Mouse (Mus musculus) MEL (cell line): ENCODE measurements around the gene Endov. TPM values are rescaled to one million over a fixed set of nuclear protein-coding genes. Genes with fewer than 3 reads are reported as not detected.

Experiments
- DNase-seq: peaks from one replicate; pipeline ENCODE4 v3.0.0; 2011; ENCODE audit warnings: low read depth, low spot score
- H3K27ac ChIP-seq: 2 replicates; pipeline ENCODE4 v1.5.1; 2012; ENCODE audit warnings: low read depth, mild to moderate bottlenecking, control low read depth, low read length, moderate library complexity; ENCODE audit not compliant: control insufficient read depth
- H3K27me3 ChIP-seq, 2 experiments: fragments of 150-350 bp in 1 of 2; sonication (generic) in 1 of 2; 2 replicates each; pipeline ENCODE4 v1.6.1; 2012; ENCODE audit warnings: low read length in 2 of 2, mild to moderate bottlenecking in 2 of 2, improper control_type of control experiment in 1 of 2, moderate library complexity in 1 of 2; ENCODE audit not compliant: insufficient read depth in 2 of 2, control insufficient read depth in 1 of 2
- H3K36me3 ChIP-seq, 2 experiments: 2 replicates each; pipeline ENCODE4 v1.6.1; 2012 to 2014; ENCODE audit warnings: low read length in 2 of 2, improper control_type of control experiment in 1 of 2, inconsistent platforms in 1 of 2, mild to moderate bottlenecking in 1 of 2; ENCODE audit not compliant: insufficient read depth in 2 of 2, control insufficient read depth in 1 of 2
- H3K4me1 ChIP-seq, 2 experiments: fragments of 150-350 bp in 1 of 2; sonication (generic) in 1 of 2; 2 replicates each; pipeline ENCODE4 v1.6.1; 2012; ENCODE audit warnings: low read length in 2 of 2, improper control_type of control experiment in 1 of 2, mild to moderate bottlenecking in 1 of 2; ENCODE audit not compliant: insufficient read depth in 2 of 2, control insufficient read depth in 1 of 2
- H3K4me3 ChIP-seq, 2 experiments: fragments of 150-350 bp in 1 of 2; sonication (generic) in 1 of 2; 2 replicates each; pipeline ENCODE4 v1.5.1; 2012; ENCODE audit warnings: low read depth in 2 of 2, low read length in 2 of 2, mild to moderate bottlenecking in 2 of 2, moderate library complexity in 2 of 2, control low read depth in 1 of 2, improper control_type of control experiment in 1 of 2; ENCODE audit not compliant: control insufficient read depth in 1 of 2, insufficient read depth in 1 of 2
- H3K79me2 ChIP-seq: 2 replicates; pipeline ENCODE4 v1.6.1; 2012; ENCODE audit warnings: mild to moderate bottlenecking, low read length, moderate library complexity; ENCODE audit not compliant: control insufficient read depth, poor library complexity, insufficient read depth
- H3K9ac ChIP-seq: 2 replicates; pipeline ENCODE4 v1.6.1; 2012; ENCODE audit warnings: low read depth, mild to moderate bottlenecking, control low read depth, low read length, moderate library complexity; ENCODE audit not compliant: control insufficient read depth, poor library complexity, severe bottlenecking
- H3K9me3 ChIP-seq: fragments of 150-350 bp; sonication (generic); replicated peaks from 2 replicates; pipeline ENCODE4 v1.6.1; 2012; ENCODE audit warnings: mild to moderate bottlenecking, low read length, improper control_type of control experiment, moderate library complexity; ENCODE audit not compliant: insufficient read depth
- CHD2 ChIP-seq: IDR thresholded peaks from 2 replicates; pipeline ENCODE4 v1.6.1; 2011; ENCODE audit warnings: low read length, improper control_type of control experiment
- CTCF ChIP-seq, 3 experiments: IDR thresholded peaks in 2 of 3; conservative IDR thresholded peaks in 1 of 3; 2 replicates each; pipeline ENCODE4 v1.5.1; 2011 to 2012; ENCODE audit warnings: low read length in 3 of 3, low read depth in 2 of 3, mild to moderate bottlenecking in 2 of 3, improper control_type of control experiment in 1 of 3, inconsistent platforms in 1 of 3, mixed read lengths in 1 of 3, moderate library complexity in 1 of 3; ENCODE audit not compliant: control insufficient read depth in 1 of 3, insufficient read depth in 1 of 3, poor library complexity in 1 of 3, severe bottlenecking in 1 of 3
- E2F4 ChIP-seq: IDR thresholded peaks from 2 replicates; pipeline ENCODE4 v1.6.1; 2011; ENCODE audit warnings: low read depth, low read length, improper control_type of control experiment, borderline replicate concordance
- ELF1 ChIP-seq: IDR thresholded peaks from 2 replicates; pipeline ENCODE4 v1.6.1; 2014; ENCODE audit warnings: low read depth, mild to moderate bottlenecking, inconsistent platforms, low read length, improper control_type of control experiment, moderate library complexity
- ETS1 ChIP-seq: IDR thresholded peaks from 2 replicates; pipeline ENCODE4 v1.6.1; 2012; ENCODE audit warnings: low read depth, mild to moderate bottlenecking, inconsistent platforms, low read length, improper control_type of control experiment, moderate library complexity
- GABPA ChIP-seq: IDR thresholded peaks from 2 replicates; pipeline ENCODE4 v1.6.1; 2012; ENCODE audit warnings: low read depth, mild to moderate bottlenecking, inconsistent platforms, low read length, improper control_type of control experiment, moderate library complexity
- GATA1 ChIP-seq: IDR thresholded peaks from 2 replicates; pipeline ENCODE4 v1.6.1; 2011; ENCODE audit warnings: low read depth, low read length, improper control_type of control experiment
- HCFC1 ChIP-seq: IDR thresholded peaks from 2 replicates; pipeline ENCODE4 v1.6.1; 2012; ENCODE audit warnings: low read depth, mild to moderate bottlenecking, inconsistent platforms, low read length, improper control_type of control experiment, moderate library complexity
- JUND ChIP-seq: IDR thresholded peaks from 2 replicates; pipeline ENCODE4 v1.6.1; 2011; ENCODE audit warnings: low read depth, mild to moderate bottlenecking, improper control_type of control experiment, low read length
- KAT2A ChIP-seq: conservative IDR thresholded peaks from 2 replicates; pipeline ENCODE4 v1.6.1; 2012; ENCODE audit warnings: low read depth, low read length, improper control_type of control experiment, inconsistent platforms
- MAFK ChIP-seq: IDR thresholded peaks from 2 replicates; pipeline ENCODE4 v1.6.1; 2011; ENCODE audit warnings: low read depth, mild to moderate bottlenecking, low read length, improper control_type of control experiment, borderline replicate concordance
- MAZ ChIP-seq: IDR thresholded peaks from 2 replicates; pipeline ENCODE4 v1.6.1; 2012; ENCODE audit warnings: low read depth, mild to moderate bottlenecking, inconsistent platforms, low read length, improper control_type of control experiment
- MEF2A ChIP-seq: IDR thresholded peaks from 2 replicates; pipeline ENCODE4 v1.6.1; 2014; ENCODE audit warnings: low read depth, mild to moderate bottlenecking, inconsistent platforms, low read length, improper control_type of control experiment; ENCODE audit not compliant: poor library complexity, insufficient replicate concordance, severe bottlenecking; ENCODE audit errors: extremely low read depth
- MYC ChIP-seq: IDR thresholded peaks from 2 replicates; pipeline ENCODE4 v1.6.1; 2011; ENCODE audit warnings: low read depth, mild to moderate bottlenecking, low read length, improper control_type of control experiment, moderate library complexity
- NRF1 ChIP-seq: IDR thresholded peaks from 2 replicates; pipeline ENCODE4 v1.6.1; 2014; ENCODE audit warnings: low read depth, mild to moderate bottlenecking, inconsistent platforms, low read length, improper control_type of control experiment, moderate library complexity; ENCODE audit not compliant: poor library complexity, insufficient read depth, severe bottlenecking
- POLR2A ChIP-seq, 2 experiments: IDR thresholded peaks; 2 replicates each; pipeline ENCODE4 v1.6.1; 2011 to 2012; ENCODE audit warnings: low read length in 2 of 2, mild to moderate bottlenecking in 2 of 2, control low read depth in 1 of 2, improper control_type of control experiment in 1 of 2, low read depth in 1 of 2, moderate library complexity in 1 of 2; ENCODE audit not compliant: control insufficient read depth in 1 of 2, insufficient read depth in 1 of 2, poor library complexity in 1 of 2
- POLR2AphosphoS2 ChIP-seq: IDR thresholded peaks from 2 replicates; pipeline ENCODE4 v1.6.1; 2011; ENCODE audit warnings: low read length, improper control_type of control experiment
- RCOR1 ChIP-seq: IDR thresholded peaks from 2 replicates; pipeline ENCODE4 v1.6.1; 2012; ENCODE audit warnings: low read depth, mild to moderate bottlenecking, inconsistent platforms, low read length, improper control_type of control experiment
- SMC3 ChIP-seq: IDR thresholded peaks from 2 replicates; pipeline ENCODE4 v1.6.1; 2011; ENCODE audit warnings: low read depth, low read length, improper control_type of control experiment
- TBP ChIP-seq: IDR thresholded peaks from 2 replicates; pipeline ENCODE4 v1.8.0; 2011; ENCODE audit warnings: low read depth, low read length, improper control_type of control experiment
- TCF12 ChIP-seq: IDR thresholded peaks from 2 replicates; pipeline ENCODE4 v1.6.1; 2014; ENCODE audit warnings: low read depth, mild to moderate bottlenecking, inconsistent platforms, low read length, improper control_type of control experiment, moderate library complexity
- UBTF ChIP-seq: IDR thresholded peaks from 2 replicates; pipeline ENCODE4 v1.6.1; 2012; ENCODE audit warnings: low read depth, mild to moderate bottlenecking, inconsistent platforms, low read length, improper control_type of control experiment, moderate library complexity, borderline replicate concordance; ENCODE audit not compliant: insufficient read depth
- USF1 ChIP-seq: IDR thresholded peaks from 2 replicates; pipeline ENCODE4 v1.6.1; 2014; ENCODE audit warnings: low read depth, mild to moderate bottlenecking, inconsistent platforms, low read length, improper control_type of control experiment, moderate library complexity
- ZKSCAN1 ChIP-seq: IDR thresholded peaks from 2 replicates; pipeline ENCODE4 v1.6.1; 2012; ENCODE audit warnings: low read depth, mild to moderate bottlenecking, inconsistent platforms, low read length, improper control_type of control experiment, moderate library complexity
- polyA plus RNA-seq, 2 experiments: library from polyadenylated mRNA; stranded (reverse) in 1 of 2; unstranded in 1 of 2; fragments of >175 nt in 1 of 2; fragments of >200 nt in 1 of 2; gene quantifications; 2 replicates each; pipeline versions ENCODE4 v1.2.1 to v1.2.4; 2012; ENCODE audit warnings: low replicate concordance in 2 of 2, low read depth in 1 of 2; ENCODE audit not compliant: insufficient read length in 2 of 2, insufficient read depth in 1 of 2, missing spikeins in 1 of 2
- total RNA-seq: library from RNA; depleted of rRNA; stranded (reverse); fragments of 300-350 nt; gene quantifications from 2 replicates; pipeline ENCODE4 v1.2.3, GENCODE M21; 2012

Endov gene
- total and polyA plus RNA-seq, 3 experiments, result 16.8 to 19.5 TPM; not detected in 1

- peak; percentile 91 for TF ChIP-seq HCFC1
- no peak for TF ChIP-seq GABPA
- no peak for TF ChIP-seq CHD2
- TF ChIP-seq MYC, result peak; percentile 88
Observed at GRCm38 (mm10) chr11:119490861-119491689, at the start of gene Endov (continued).

GRCm38 (mm10) chr11:119442199-119442598 lies 48.9 kb upstream of the Endov start:
- no peak for TF ChIP-seq GATA1
- TF ChIP-seq CTCF (IDR thresholded peaks at IDR 0.05 in 2 of 3, conservative IDR thresholded peaks at IDR 0.05 in 1 of 3; ENCODE audit: control insufficient read depth in 1 of 3, insufficient read depth in 1 of 3, low read depth in 2 of 3, low read length in 3 of 3, poor library complexity in 1 of 3, severe bottlenecking in 1 of 3), result peak; percentile 21 to 49 (median 34); a peak in 3 of 6 replicates
- TF ChIP-seq ELF1, result no peak
- TF ChIP-seq SMC3, result peak; percentile 45; the same call in 1 of the 2 replicates
- no peak for TF ChIP-seq HCFC1
- TF ChIP-seq POLR2AphosphoS2, result no peak
- no peak for TF ChIP-seq TCF12
- TF ChIP-seq MAZ, result no peak
- no peaks in the 10 kb centered on the region for H3K9me3 ChIP-seq

GRCm38 (mm10) chr11:119443442-119443841 lies 47.7 kb upstream of the Endov start:
- H3K9ac ChIP-seq, result no peak overlapping the region
- no peaks in the 10 kb centered on the region for H3K27me3 ChIP-seq
- H3K27ac ChIP-seq, result no peak overlapping the region
- H3K9me3 ChIP-seq, result no peaks in the 10 kb centered on the region
- TF ChIP-seq JUND (no peak), POLR2AphosphoS2 (no peak), MAFK (no peak), E2F4 (no peak), ZKSCAN1 (no peak), MEF2A (no peak), TBP (no peak), NRF1 (no peak), MAZ (no peak), GATA1 (no peak), USF1 (no peak), KAT2A (no peak), POLR2A (IDR thresholded peaks at IDR 0.05; ENCODE audit: control insufficient read depth in 1 of 2, insufficient read depth in 1 of 2, low read depth in 1 of 2, low read length in 2 of 2, poor library complexity in 1 of 2) (no peak), HCFC1 (no peak), CTCF (IDR thresholded peaks at IDR 0.05 in 2 of 3, conservative IDR thresholded peaks at IDR 0.05 in 1 of 3; ENCODE audit: control insufficient read depth in 1 of 3, insufficient read depth in 1 of 3, low read depth in 2 of 3, low read length in 3 of 3, poor library complexity in 1 of 3, severe bottlenecking in 1 of 3) (no peak), UBTF (no peak), RCOR1 (no peak), ETS1 (no peak)
- DNase-seq, result no peak
- no peak overlapping the region for H3K4me3 ChIP-seq
- no peaks in the 10 kb centered on the region for H3K79me2 ChIP-seq
- no peaks in the 10 kb centered on the region for H3K36me3 ChIP-seq
- no peaks in the 10 kb centered on the region for H3K4me1 ChIP-seq

More at GRCm38 (mm10) chr11:119442199-119442598, 48.9 kb upstream of the Endov start:
- H3K4me3 ChIP-seq, result no peak overlapping the region
- no peaks in the 10 kb centered on the region for H3K4me1 ChIP-seq
- no peaks in the 10 kb centered on the region for H3K79me2 ChIP-seq
- no peak for DNase-seq
- H3K27me3 ChIP-seq, result no peaks in the 10 kb centered on the region
- H3K36me3 ChIP-seq, result no peaks in the 10 kb centered on the region
- H3K9ac ChIP-seq, result no peak overlapping the region
- H3K27ac ChIP-seq, result no peak overlapping the region
